Mouse (Mus musculus) NIH3T3 (cell line): ENCODE measurements around the gene Tstd1.

Experiments
- DNase-seq: peaks from one replicate; pipeline ENCODE4 v3.0.0-alpha.2; 2012; ENCODE audit warnings: low read depth

Gene Tstd1

GRCm38 (mm10) chr1:171454926-171455325 is 36.3 kb downstream of the Tstd1 start:
- DNase-seq = no peak

GRCm38 (mm10) chr1:171457568-171457967 is 38.9 kb downstream of the Tstd1 start:
- DNase-seq = no peak

- no peak for DNase-seq
Measured at GRCm38 (mm10) chr1:171459791-171460190, 41.1 kb downstream of the Tstd1 start.

- no peak for DNase-seq
Measured at GRCm38 (mm10) chr1:171460551-171461503, 42.2 kb downstream of the Tstd1 start.

- DNase-seq = no peak
Measured at GRCm38 (mm10) chr1:171463133-171463532, 44.5 kb downstream of the Tstd1 start.

GRCm38 (mm10) chr1:171465749-171466412 is 47.2 kb downstream of the Tstd1 start:
- no peak for DNase-seq

GRCm38 (mm10) chr1:171466565-171466964 is 47.9 kb downstream of the Tstd1 start:
- DNase-seq = no peak

- no peak for DNase-seq
Measured at GRCm38 (mm10) chr1:171469678-171470077, 51.0 kb downstream of the Tstd1 start.
